Mouse (Mus musculus) telencephalon, adult 2 months (tissue): ENCODE measurements around the gene Tbcel.

Source experiments
- DNase-seq: peaks from one replicate; pipeline ENCODE4 v3.0.0-alpha.2; 2011; ENCODE audit warnings: low read depth, low spot score

The Tbcel gene

DNA sequence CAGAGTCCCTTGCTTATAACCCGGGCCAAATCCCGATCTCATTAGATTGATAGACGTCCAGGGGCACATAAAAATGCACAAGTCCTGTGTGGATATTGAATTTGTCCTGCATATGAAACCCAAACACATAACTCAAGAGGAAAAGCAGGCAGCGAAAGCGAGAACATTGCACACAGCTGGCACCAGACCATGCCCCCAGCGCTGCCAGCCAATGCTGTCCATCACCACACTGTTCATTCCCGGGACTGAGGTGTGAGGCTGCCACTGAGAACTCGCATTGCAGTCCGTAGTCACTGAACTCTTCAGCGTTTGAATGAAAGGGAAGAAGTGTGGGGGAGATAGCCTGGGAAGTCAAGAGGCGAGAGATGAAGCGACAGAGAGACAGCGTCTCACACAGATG lies 122.0 kb downstream of the Tbcel start:
- DNase-seq: no peak

GRCm38 (mm10) chr9:42382628-42383347 lies 124.8 kb downstream of the Tbcel start:
- no peak for DNase-seq

DNA sequence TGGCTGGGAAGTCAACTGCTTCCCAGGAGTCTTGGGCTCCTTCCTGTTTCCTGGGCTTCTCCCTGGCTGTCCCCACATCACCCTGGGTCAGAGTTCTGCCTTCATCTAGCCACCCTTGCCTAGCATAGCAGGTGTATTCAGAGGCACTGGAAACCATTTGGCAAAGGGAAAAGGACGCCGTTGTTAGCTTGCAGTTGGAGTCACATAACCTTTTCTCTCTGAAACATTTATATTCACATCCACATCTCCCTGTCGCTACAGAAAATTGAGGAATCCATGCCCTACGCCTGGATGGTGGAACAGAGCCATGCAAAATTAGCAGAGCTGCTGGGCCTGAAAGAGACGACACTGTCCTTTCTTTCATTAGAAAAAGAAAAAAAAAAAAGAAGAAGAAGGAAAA lies 125.5 kb downstream of the Tbcel start:
- no peak for DNase-seq

DNA sequence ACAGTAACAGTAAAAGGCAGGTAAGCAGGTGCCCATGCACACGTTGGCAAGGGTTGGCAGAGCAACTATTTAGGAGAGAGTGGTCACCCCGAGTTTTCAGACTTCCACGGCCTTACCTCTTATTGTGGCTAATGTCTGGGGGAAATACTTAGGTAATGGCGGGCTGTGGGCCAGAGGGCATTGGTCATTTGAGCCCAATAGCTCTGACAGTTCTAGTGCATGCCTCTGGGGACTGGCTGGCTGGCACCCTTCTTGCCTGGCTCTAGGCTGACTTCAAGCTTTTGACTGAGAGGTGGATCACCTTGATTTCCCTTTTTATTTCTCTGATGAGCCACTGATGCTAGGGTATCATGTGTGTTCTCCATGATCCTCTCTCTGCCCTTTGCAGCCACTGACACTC lies 129.5 kb downstream of the Tbcel start:
- DNase-seq: no peak

DNA sequence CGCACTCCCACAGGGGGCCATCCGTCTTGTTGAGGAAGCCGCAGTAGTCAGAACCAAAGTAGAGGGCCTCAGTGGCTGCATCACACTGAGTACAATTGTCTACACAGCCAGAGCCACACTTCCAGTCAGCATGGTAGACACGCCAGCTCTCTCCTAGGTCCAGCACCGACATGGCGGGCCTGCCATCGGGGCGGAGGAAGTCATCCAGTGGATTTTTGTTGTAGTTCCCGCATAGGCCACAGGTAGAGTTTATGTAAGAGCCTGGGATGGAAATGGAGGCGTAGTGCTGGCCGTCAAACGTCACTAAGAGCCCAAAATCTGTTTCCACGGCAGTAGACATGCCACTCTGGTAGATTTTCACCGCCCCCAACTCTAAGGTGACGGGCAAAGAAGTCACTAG lies 130.0 kb downstream of the Tbcel start:
- DNase-seq: no peak

DNA sequence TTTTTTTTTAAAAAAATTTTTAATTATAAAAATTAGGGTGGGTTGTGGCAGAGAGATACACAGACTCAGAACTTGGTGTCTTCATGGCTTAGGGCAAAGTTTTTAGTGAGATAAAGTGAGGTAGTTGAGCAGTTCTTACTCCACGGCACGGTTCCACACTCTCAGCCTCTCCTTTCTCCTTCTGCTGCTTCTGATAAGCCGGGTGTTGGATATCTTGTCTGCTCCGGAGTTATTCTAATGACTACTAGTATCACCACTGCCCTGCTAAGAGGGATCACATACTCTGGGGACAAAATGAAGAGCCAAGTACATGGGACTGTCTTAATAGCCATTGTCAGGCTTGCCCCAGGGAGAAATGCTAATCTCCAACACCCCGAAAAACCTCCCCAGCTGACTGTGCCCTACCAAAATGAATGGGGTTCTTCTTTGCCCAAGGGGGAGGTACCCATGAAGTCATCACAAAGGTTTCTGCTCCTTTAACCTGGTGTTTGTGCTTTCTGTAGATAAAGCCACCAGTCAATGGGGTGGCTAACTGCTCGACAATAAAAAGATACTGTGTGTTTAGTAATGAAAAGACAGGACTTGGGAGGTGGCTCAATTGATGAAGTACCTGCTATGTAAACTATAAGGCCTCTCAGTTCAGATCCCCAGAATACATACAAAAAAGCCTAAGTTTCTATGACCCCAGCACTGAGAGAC lies 135.8 kb downstream of the Tbcel start:
- DNase-seq: no peak
